Mouse (Mus musculus): ENCODE data around the gene Egflam.

Gene Egflam

GRCm38 (mm10) chr15:7292854-7293253, 105.3 kb downstream of the Egflam start:
- no peak for DNase-seq (ENCODE audit: low spot score)

DNA sequence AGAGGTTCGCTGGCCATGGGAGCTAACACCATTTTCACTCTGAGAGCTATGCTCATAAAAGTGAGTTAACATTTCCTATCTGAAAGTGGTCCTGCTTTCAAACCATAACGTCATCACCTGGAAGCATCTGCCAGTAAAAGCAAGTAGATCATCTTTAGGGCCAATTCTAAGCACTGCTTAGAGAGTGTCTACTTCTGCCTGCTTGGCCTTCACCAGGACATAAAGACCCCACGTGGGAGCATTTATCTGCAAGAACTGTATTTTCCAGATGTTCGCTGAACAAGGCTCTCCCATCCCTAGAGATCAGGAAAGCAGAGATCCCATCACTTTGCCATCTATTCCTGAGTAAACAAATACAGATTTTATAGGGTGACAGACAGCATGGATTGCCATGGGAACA, 108.2 kb downstream of the Egflam start:
- DNase-seq (ENCODE audit: low spot score): no peak

DNA sequence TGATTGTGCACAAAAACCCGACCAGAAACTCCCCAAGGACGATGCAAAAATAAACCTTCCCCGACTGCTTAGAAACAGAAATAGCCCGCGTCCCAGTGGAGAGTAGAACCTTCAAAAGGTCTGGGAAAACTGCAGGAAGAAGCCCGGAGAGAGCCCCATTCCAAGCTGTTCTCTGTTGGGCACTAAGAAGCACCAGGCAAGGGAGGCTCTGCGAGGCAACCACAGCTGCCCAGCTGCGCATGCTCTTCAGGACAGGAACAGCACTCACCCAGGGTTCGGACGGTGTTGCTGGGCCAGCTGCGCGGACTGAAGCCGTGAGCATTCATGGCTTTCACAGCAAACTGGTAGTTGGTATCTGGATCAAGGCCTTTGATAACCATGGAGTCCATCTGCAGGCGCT, 108.7 kb downstream of the Egflam start:
- DNase-seq (ENCODE audit: low spot score): peak; percentile 11

GRCm38 (mm10) chr15:7288841-7289424, 109.3 kb downstream of the Egflam start:
- no peak for DNase-seq (ENCODE audit: low spot score)

GRCm38 (mm10) chr15:7287911-7288310, 110.3 kb downstream of the Egflam start:
- no peak for DNase-seq (ENCODE audit: low spot score)

GRCm38 (mm10) chr15:7281579-7281978, 116.6 kb downstream of the Egflam start:
- DNase-seq (ENCODE audit: low spot score): no peak

- peak; percentile 66 for DNase-seq (ENCODE audit: low spot score)
Measured at GRCm38 (mm10) chr15:7263822-7264221, 134.4 kb downstream of the Egflam start.

DNA sequence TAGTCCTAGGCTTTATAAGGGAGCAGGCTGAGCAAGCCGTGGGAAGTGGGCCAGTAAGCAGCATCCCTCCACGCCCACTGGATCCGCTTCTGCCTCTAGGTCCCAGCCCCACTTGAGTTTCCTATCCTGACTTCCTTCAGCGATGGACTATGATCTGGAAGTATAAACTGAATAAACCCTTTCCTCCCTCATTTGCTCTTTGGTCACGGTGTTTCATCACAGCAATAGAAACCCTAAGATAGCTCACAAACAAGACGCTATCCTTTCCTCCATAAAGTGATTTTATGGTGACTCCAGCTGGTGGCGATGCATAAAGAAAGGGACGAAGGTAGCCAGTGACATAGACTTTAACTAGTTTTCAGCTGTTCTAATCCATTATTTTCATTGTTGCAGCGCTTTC, 134.9 kb downstream of the Egflam start:
- no peak for DNase-seq (ENCODE audit: low spot score)

DNA sequence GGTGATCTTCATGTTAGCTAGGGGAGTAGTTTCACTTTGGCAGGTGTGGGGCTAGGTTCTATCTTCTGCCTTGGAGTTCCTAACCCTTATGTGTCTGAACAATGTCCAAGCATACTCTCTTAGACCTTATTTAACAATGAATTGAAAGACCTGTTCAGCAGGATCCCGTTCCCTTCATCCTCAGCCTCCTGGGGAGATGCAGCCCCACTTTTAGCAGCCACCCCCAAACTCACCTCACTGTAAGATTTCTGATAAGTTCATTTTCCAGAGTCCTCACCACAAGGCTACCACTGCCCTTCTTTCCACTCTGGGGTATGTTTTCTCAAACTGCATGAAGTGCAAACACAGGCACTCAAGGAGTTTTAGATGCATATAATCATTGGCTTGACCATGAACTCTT, 136.8 kb downstream of the Egflam start:
- DNase-seq (ENCODE audit: low spot score): no peak

GRCm38 (mm10) chr15:7256577-7256976, 141.6 kb downstream of the Egflam start:
- no peak for DNase-seq (ENCODE audit: low spot score)

DNA sequence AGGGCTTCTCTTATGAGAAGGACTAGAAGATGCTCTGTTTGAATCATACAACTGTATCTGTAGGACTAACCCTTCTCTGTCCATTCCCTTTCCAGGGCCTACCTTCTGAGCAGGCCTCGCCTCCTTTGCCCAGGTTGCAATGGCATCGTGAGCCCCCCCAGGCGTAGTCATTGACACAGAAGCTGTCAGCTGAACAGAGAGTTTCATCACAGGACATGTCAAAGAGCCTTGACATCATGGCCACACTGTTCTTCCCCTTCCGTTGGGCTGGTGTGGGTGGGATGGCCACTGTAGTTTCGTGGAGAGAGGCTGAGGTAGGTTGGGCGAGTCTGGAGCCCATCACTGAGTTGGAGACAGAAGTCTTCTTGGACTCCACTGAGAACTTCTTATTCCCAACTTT, 144.9 kb downstream of the Egflam start:
- DNase-seq (ENCODE audit: low spot score): no peak

DNA sequence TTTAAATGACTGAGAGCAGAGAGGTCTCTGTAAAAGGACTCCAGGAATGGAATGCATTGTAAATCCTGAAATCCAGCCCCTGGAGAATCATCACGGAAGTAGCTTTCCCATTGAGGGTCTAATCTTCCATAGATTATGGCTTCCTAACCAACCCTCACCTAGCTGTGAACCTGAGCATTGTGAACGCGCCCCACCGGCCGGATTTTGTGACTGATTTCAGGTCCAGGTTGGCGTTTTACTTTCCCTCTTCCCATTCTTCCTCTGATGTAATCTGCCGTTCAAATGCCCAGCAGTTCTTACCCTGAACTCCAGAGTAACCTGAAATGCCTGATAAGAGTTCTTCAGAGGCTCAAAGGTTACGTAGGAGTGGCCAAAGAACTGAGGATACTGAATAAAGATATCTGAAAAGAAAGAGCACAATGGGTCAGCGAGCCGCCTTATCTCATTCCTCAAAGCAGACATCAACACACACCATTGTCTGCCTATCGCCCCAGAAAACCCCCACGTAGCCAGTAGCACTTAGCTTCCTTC, 146.0 kb downstream of the Egflam start:
- DNase-seq (ENCODE audit: low spot score): no peak

- no peak for DNase-seq (ENCODE audit: low spot score)
Measured at GRCm38 (mm10) chr15:7251042-7251441, 147.2 kb downstream of the Egflam start.

- no peak for DNase-seq (ENCODE audit: low spot score)
Measured at GRCm38 (mm10) chr15:7249216-7249615, 149.0 kb downstream of the Egflam start.

- DNase-seq (ENCODE audit: low spot score): no peak
Measured at GRCm38 (mm10) chr15:7247321-7247720, 150.9 kb downstream of the Egflam start.

GRCm38 (mm10) chr15:7242161-7242850, 155.9 kb downstream of the Egflam start:
- no peak for DNase-seq (ENCODE audit: low spot score)

GRCm38 (mm10) chr15:7240950-7241349, 157.2 kb downstream of the Egflam start:
- no peak for DNase-seq (ENCODE audit: low spot score)

DNA sequence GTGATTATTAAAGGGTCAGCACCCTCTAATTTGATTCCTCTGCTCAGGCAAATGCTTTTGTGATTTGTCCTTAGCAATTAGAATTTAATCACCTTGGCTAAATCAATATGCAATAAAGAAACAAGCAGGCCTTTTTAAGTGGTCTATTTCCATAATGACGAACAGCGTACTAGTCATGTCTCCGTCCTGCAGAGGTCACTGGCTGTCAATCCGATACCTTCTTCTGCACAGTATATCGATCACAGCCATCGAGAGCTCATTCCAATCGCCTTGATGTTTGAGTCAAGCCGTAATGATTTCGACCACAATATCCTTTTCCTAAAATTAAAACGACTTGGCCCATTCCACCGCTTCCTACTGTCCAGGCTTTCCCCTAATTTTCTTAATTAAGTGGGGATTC, 158.3 kb downstream of the Egflam start:
- DNase-seq (ENCODE audit: low spot score): no peak

DNA sequence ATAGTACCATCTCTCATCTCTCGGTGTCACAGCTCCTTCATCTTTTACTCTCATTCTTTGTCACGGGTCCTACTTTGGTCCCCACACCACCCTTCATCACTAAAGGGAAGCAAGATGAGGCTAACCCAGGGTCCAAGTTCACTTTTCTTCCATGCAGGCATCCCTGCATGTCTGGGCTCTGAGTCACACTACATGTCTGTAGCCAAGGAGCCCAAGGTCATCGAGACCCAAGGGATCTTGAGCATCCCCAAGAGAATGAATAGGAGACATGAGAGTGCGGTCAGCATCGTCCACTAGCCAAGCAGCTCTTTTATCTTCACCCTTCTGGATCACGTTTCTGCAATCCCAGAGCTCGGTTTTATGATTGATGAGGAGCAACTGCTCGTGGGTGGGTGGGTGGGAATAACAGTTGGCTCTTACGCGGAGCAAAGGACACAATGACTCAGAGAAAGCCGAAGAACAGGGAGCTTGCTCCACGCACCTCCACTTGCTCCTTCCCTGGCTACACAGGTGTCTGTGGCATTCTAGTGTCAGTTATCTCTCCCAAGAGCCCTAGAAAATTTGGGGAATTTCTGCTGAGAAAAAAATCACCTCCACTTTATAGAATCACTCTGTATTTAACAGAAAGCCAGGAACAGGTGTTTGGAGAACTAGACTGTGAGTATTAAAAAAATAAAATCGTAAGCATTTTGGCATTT, 164.7 kb downstream of the Egflam start:
- no peak for DNase-seq (ENCODE audit: low spot score)

DNA sequence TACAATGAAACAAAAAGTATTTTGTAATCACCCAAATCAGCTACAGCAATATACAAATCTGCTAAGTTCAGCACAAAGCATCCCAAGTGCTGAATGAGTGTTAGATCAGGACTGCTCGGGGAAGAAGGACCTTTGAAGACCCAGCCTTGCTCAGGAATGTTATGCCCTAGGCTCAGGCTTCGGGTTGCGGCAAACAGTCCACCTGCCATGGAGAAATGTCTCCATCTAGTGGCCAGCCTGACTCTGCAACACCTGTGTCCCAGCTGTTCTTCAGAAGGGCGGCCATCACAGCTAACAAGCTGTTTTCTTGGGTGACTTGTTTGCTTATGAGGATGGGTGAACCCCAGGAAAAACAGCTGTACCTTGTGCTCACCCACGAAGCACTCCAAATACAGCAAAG, 172.0 kb downstream of the Egflam start:
- DNase-seq (ENCODE audit: low spot score): peak; percentile 54

- DNase-seq (ENCODE audit: low spot score): no peak
Measured at GRCm38 (mm10) chr15:7224151-7224775, 173.9 kb downstream of the Egflam start.

DNA sequence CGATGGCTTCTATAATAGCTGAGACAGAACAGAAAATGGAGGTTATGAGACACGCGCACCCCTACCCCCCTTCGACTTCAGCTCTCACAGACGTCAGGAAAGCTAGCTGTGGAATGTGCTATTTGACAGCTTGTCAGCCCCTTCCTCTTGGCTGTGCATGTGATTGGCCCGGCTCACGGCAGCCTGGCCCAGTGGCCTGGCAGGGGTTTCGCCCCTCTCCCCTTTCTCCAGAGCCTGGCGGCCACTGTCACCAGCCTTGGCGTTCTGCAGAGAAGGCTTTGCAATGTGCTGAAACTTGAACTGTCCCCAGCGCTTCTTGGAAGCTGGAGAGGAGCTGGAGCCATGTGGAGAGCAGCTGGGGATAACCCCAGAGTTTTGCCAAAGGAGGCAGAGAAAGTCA, 175.4 kb downstream of the Egflam start:
- DNase-seq (ENCODE audit: low spot score): no peak

- DNase-seq (ENCODE audit: low spot score): no peak
Measured at GRCm38 (mm10) chr15:7217273-7217598, 181.0 kb downstream of the Egflam start.
